Comparison of ENCODE assay signal across 16 mouse cellular contexts in the genomic region with DNA sequence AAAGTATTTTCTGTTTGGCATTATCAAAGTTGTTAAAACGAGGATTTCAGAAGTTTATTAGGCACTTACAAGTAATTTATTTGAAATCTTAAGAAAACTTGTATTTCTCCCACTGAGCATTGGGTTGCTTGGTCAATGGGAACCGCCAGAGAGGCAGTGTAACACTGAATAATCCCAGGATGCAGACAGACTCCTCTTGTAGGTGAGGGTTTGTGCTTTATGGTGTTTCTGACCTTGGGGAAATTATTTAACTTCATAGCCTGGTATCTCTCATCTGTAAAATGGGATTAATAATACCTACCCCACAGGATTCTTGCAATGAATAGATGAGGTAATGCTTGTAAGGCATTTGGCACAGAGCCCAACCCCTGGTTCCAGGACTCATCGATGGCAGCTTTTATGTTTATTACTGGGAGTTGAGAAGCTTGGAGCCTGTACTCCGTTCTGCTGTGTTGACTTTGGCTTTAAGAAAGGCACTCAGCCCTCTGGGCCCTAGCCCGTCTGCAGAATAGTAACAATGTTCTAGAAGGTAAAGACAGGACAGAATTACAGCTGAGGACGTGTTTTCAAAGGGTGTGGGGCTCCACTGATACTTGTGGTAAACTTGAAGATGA. TPM values are rescaled to one million over a fixed set of nuclear protein-coding genes. Genes with fewer than 3 reads are reported as not detected.
DNase-seq lines count a peak whose midpoint lies in the region; ATAC-seq and TF ChIP-seq lines count a peak whose summit lies in the region.
"Had no signal": no experiment of that assay in that cellular context is flagged by ENCODE, and none has a peak within 500 bp of the region (broad histone marks: within the 10 kb centered on the region; RNA-seq: fewer than 3 reads in every experiment).

No protein-coding gene starts in this region.

- H3K27me3 ChIP-seq in embryonic facial prominence, embryonic 12.5 days, result no peaks in the 10 kb centered on the region
- 0 out of 2 replicates have a peak, but pooled peaks cover 6% of the 10 kb centered on the region for H3K27me3 ChIP-seq in embryonic facial prominence, embryonic 10.5 days (replicated peaks; ENCODE audit: low read depth, poor library complexity, severe bottlenecking)
- H3K27me3 ChIP-seq in intestine, embryonic 14.5 days (replicated peaks; ENCODE audit: control insufficient read depth, insufficient read depth, low read length), result no peaks in the 10 kb centered on the region
- no peaks in the 10 kb centered on the region for H3K27me3 ChIP-seq in intestine, postnatal 0 days (replicated peaks; ENCODE audit: control insufficient read depth, insufficient read depth, low read length)
- H3K27me3 ChIP-seq in midbrain, embryonic 14.5 days (ENCODE audit: control insufficient read depth, insufficient read depth, low read length), result no peaks in the 10 kb centered on the region
- H3K27me3 ChIP-seq in midbrain, postnatal 0 days (ENCODE audit: insufficient read depth, low read length), result no peaks in the 10 kb centered on the region
- H3K27me3 ChIP-seq in neural tube, embryonic 15.5 days (replicated peaks), result no peaks in the 10 kb centered on the region
- H3K27me3 ChIP-seq: liver, embryonic 15.5 days; midbrain, embryonic 12.5 days had no signal

- ATAC-seq in embryonic facial prominence, embryonic 12.5 days (ENCODE audit: insufficient number of reproducible peaks, insufficient read depth, low FRiP score, low TSS enrichment), result peak; percentile 35; the same call in 1 of the 2 replicates
- ATAC-seq in intestine, embryonic 14.5 days (replicated peaks; ENCODE audit: low FRiP score, low TSS enrichment, low read depth), result peak; percentile 61; the same call in 1 of the 2 replicates
- ATAC-seq in intestine, postnatal 0 days, result no peak
- no peak for ATAC-seq in midbrain, embryonic 14.5 days (ENCODE audit: low FRiP score, low TSS enrichment)
- no peak for ATAC-seq in midbrain, postnatal 0 days (ENCODE audit: low FRiP score)
- ATAC-seq in neural tube, embryonic 15.5 days (ENCODE audit: low FRiP score), result no peak

- no peak for TF ChIP-seq CTCF in intestine, postnatal 0 days (IDR thresholded peaks at IDR 0.05; ENCODE audit: low read depth)
- TF ChIP-seq CTCF in midbrain, postnatal 0 days (IDR thresholded peaks at IDR 0.05), result no peak

- H3K4me3 ChIP-seq in embryonic facial prominence, embryonic 12.5 days, result no peak overlapping the region
- H3K4me3 ChIP-seq in embryonic facial prominence, embryonic 10.5 days, result no peak overlapping the region
- no peak overlapping the region for H3K4me3 ChIP-seq in intestine, embryonic 14.5 days (ENCODE audit: low read depth, low read length)
- H3K4me3 ChIP-seq in intestine, postnatal 0 days (ENCODE audit: low read depth, low read length), result no peak overlapping the region
- H3K4me3 ChIP-seq in midbrain, embryonic 14.5 days (replicated peaks; ENCODE audit: low read depth, low read length), result no peak overlapping the region
- H3K4me3 ChIP-seq in midbrain, postnatal 0 days (ENCODE audit: low read depth, low read length), result no peak overlapping the region
- H3K4me3 ChIP-seq in neural tube, embryonic 15.5 days (replicated peaks), result no peak overlapping the region
- H3K4me3 ChIP-seq: erythroblast, embryonic 14.5 days; liver, embryonic 15.5 days; midbrain, embryonic 12.5 days had no signal

- H3K9ac ChIP-seq in embryonic facial prominence, embryonic 12.5 days, result no peak overlapping the region
- no peak overlapping the region for H3K9ac ChIP-seq in intestine, embryonic 14.5 days (ENCODE audit: low read length)
- H3K9ac ChIP-seq in intestine, postnatal 0 days (ENCODE audit: low read depth, low read length), result no peak overlapping the region
- H3K9ac ChIP-seq in midbrain, embryonic 14.5 days (replicated peaks; ENCODE audit: low read length), result no peak overlapping the region
- no peak overlapping the region for H3K9ac ChIP-seq in midbrain, postnatal 0 days (replicated peaks; ENCODE audit: low read length, poor library complexity, severe bottlenecking)
- no peak overlapping the region for H3K9ac ChIP-seq in neural tube, embryonic 15.5 days (replicated peaks)
- H3K9ac ChIP-seq: liver, embryonic 15.5 days; midbrain, embryonic 12.5 days had no signal

- 54% methylated on average over 6 of the region's 6 CpGs for WGBS in embryonic facial prominence, embryonic 12.5 days
- WGBS in embryonic facial prominence, embryonic 10.5 days, result 78% methylated on average over 6 of the region's 6 CpGs
- 31% methylated on average over 6 of the region's 6 CpGs for WGBS in intestine, embryonic 14.5 days
- 37% methylated on average over 6 of the region's 6 CpGs for WGBS in intestine, postnatal 0 days
- WGBS in midbrain, embryonic 14.5 days, result 54% methylated on average over 6 of the region's 6 CpGs
- 48% methylated on average over 6 of the region's 6 CpGs for WGBS in midbrain, postnatal 0 days
- WGBS in neural tube, embryonic 15.5 days, result 35% methylated on average over 6 of the region's 6 CpGs

- H3K27ac ChIP-seq in embryonic facial prominence, embryonic 12.5 days, result peak overlapping the region; percentile 55; the same call in 1 of the 2 replicates
- H3K27ac ChIP-seq in embryonic facial prominence, embryonic 10.5 days (replicated peaks), result no peak overlapping the region
- 0 out of 2 replicates have a peak overlapping the region, but pooled peaks have one; percentile 9 for H3K27ac ChIP-seq in intestine, embryonic 14.5 days (ENCODE audit: low read depth)
- no peak overlapping the region for H3K27ac ChIP-seq in intestine, postnatal 0 days (ENCODE audit: low read depth, low read length)
- no peak overlapping the region for H3K27ac ChIP-seq in midbrain, embryonic 14.5 days (replicated peaks; ENCODE audit: low read depth, low read length)
- no peak overlapping the region for H3K27ac ChIP-seq in midbrain, postnatal 0 days (ENCODE audit: low read depth, low read length)
- 0 out of 2 replicates have a peak overlapping the region, but pooled peaks have one; percentile 33 for H3K27ac ChIP-seq in neural tube, embryonic 15.5 days (replicated peaks)
- H3K27ac ChIP-seq: liver, embryonic 15.5 days; midbrain, embryonic 12.5 days had no signal

- peaks cover 40% of the 10 kb centered on the region for H3K4me1 ChIP-seq in embryonic facial prominence, embryonic 12.5 days
- H3K4me1 ChIP-seq in embryonic facial prominence, embryonic 10.5 days, result peaks cover 48% of the 10 kb centered on the region
- peaks cover 9% of the 10 kb centered on the region; the same call in 1 of the 2 replicates for H3K4me1 ChIP-seq in intestine, embryonic 14.5 days (replicated peaks; ENCODE audit: control insufficient read depth, insufficient read depth, low read length)
- H3K4me1 ChIP-seq in intestine, postnatal 0 days (replicated peaks; ENCODE audit: control insufficient read depth, insufficient read depth, low read length), result no peaks in the 10 kb centered on the region
- peaks cover 27% of the 10 kb centered on the region for H3K4me1 ChIP-seq in midbrain, embryonic 14.5 days (ENCODE audit: control insufficient read depth, insufficient read depth, low read length)
- H3K4me1 ChIP-seq in midbrain, postnatal 0 days (ENCODE audit: insufficient read depth, low read length), result no peaks in the 10 kb centered on the region
- peaks cover 33% of the 10 kb centered on the region for H3K4me1 ChIP-seq in neural tube, embryonic 15.5 days

- no peaks in the 10 kb centered on the region for H3K9me3 ChIP-seq in embryonic facial prominence, embryonic 12.5 days
- H3K9me3 ChIP-seq in embryonic facial prominence, embryonic 10.5 days, result no peaks in the 10 kb centered on the region
- H3K9me3 ChIP-seq in intestine, embryonic 14.5 days (ENCODE audit: control insufficient read depth, low read length), result no peaks in the 10 kb centered on the region
- H3K9me3 ChIP-seq in intestine, postnatal 0 days (ENCODE audit: control insufficient read depth), result no peaks in the 10 kb centered on the region
- H3K9me3 ChIP-seq in midbrain, embryonic 14.5 days (ENCODE audit: control insufficient read depth, low read length), result no peaks in the 10 kb centered on the region
- H3K9me3 ChIP-seq in midbrain, postnatal 0 days (ENCODE audit: low read length), result no peaks in the 10 kb centered on the region
- H3K9me3 ChIP-seq in neural tube, embryonic 15.5 days (replicated peaks), result no peaks in the 10 kb centered on the region
- H3K9me3 ChIP-seq: liver, embryonic 15.5 days; midbrain, embryonic 12.5 days had no signal

- DNase-seq in embryonic facial prominence, embryonic 10.5 days (ENCODE audit: low spot score), result no peak
- peak; percentile 59 for DNase-seq in intestine, embryonic 14.5 days (ENCODE audit: low spot score)
- DNase-seq in midbrain, embryonic 14.5 days, result peak; percentile 55
- DNase-seq in midbrain, postnatal 0 days (ENCODE audit: low spot score), result no peak
- DNase-seq in T-cell, adult 2 months (ENCODE audit: low spot score), result no peak
- DNase-seq: adrenal gland, postnatal 14 days; gastrocnemius, postnatal 25 days; kidney, adult 9 months; right cerebral cortex, postnatal 14 days; thymus, adult 18-20 months had no signal

- H3K36me3 ChIP-seq in embryonic facial prominence, embryonic 12.5 days, result no peaks in the 10 kb centered on the region
- peaks cover 35% of the 10 kb centered on the region for H3K36me3 ChIP-seq in embryonic facial prominence, embryonic 10.5 days (replicated peaks)
- 0 out of 2 replicates have a peak, but pooled peaks cover 4% of the 10 kb centered on the region for H3K36me3 ChIP-seq in intestine, embryonic 14.5 days (ENCODE audit: control insufficient read depth, insufficient read depth, low read length)
- H3K36me3 ChIP-seq in intestine, postnatal 0 days (ENCODE audit: control insufficient read depth, insufficient read depth), result no peaks in the 10 kb centered on the region
- peaks cover 8% of the 10 kb centered on the region; the same call in 1 of the 2 replicates for H3K36me3 ChIP-seq in midbrain, embryonic 14.5 days (ENCODE audit: control insufficient read depth, insufficient read depth, low read length)
- H3K36me3 ChIP-seq in midbrain, postnatal 0 days (ENCODE audit: insufficient read depth, low read length), result no peaks in the 10 kb centered on the region
- peaks cover 5% of the 10 kb centered on the region; the same call in 1 of the 2 replicates for H3K36me3 ChIP-seq in neural tube, embryonic 15.5 days
- H3K36me3 ChIP-seq: liver, embryonic 15.5 days had no signal

- no peak overlapping the region for H3K4me2 ChIP-seq in embryonic facial prominence, embryonic 12.5 days (replicated peaks)
- no peak overlapping the region for H3K4me2 ChIP-seq in intestine, embryonic 14.5 days (ENCODE audit: low read length)
- H3K4me2 ChIP-seq in intestine, postnatal 0 days (replicated peaks; ENCODE audit: low read depth), result no peak overlapping the region
- no peak overlapping the region for H3K4me2 ChIP-seq in midbrain, embryonic 14.5 days (ENCODE audit: low read length)
- H3K4me2 ChIP-seq in midbrain, postnatal 0 days (ENCODE audit: low read depth, low read length, poor library complexity, severe bottlenecking), result no peak overlapping the region
- no peak overlapping the region for H3K4me2 ChIP-seq in neural tube, embryonic 15.5 days
- H3K4me2 ChIP-seq: liver, embryonic 15.5 days; midbrain, embryonic 12.5 days had no signal

RNA-seq across cellular contexts. Expression of a gene that starts 37.0 kb away (rescaled TPM):
- polyA plus RNA-seq in embryonic facial prominence, embryonic 12.5 days (2016; fragmentation: Nextera tagmentation; extraction: Ambion mirVana), result 136 and 142 TPM in 2 replicates
- polyA plus RNA-seq in embryonic facial prominence, embryonic 10.5 days (2016; fragmentation: Nextera tagmentation; extraction: Ambion mirVana), result 91.9 and 92.9 TPM in 2 replicates
- 45.6 and 54.7 TPM in 2 replicates for polyA plus RNA-seq in intestine, embryonic 14.5 days (2014; fragmentation: Nextera tagmentation; extraction: Ambion mirVana)
- 8.0 and 8.2 TPM in 2 replicates for polyA plus RNA-seq in intestine, postnatal 0 days (2015; fragmentation: Nextera tagmentation; extraction: Ambion mirVana)
- polyA plus RNA-seq in midbrain, embryonic 14.5 days (2014; fragmentation: Nextera tagmentation; extraction: Ambion mirVana), result 124 and 163 TPM in 2 replicates
- total RNA-seq in midbrain, postnatal 0 days (2014; rRNA removed), result 42.6 and 43.2 TPM in 2 replicates
- 79.4 and 84.6 TPM in 2 replicates for polyA plus RNA-seq in midbrain, postnatal 0 days (2015; fragmentation: Nextera tagmentation; extraction: Ambion mirVana)
- polyA plus RNA-seq in neural tube, embryonic 15.5 days (2015; fragmentation: Nextera tagmentation; extraction: Ambion mirVana), result 164 and 222 TPM in 2 replicates
- polyA plus RNA-seq: erythroblast, embryonic 14.5 days had no signal

Comparison
In these comparisons a context has a peak if more than half of its experiments do, and no peak if none do; other contexts are left out.
1. ATAC-seq: peak in embryonic facial prominence, embryonic 12.5 days (single experiment) and intestine, embryonic 14.5 days (single experiment); none in intestine, postnatal 0 days (single experiment), midbrain, embryonic 14.5 days (single experiment), midbrain, postnatal 0 days (single experiment) and neural tube, embryonic 15.5 days (single experiment).
2. H3K27ac ChIP-seq: peak in embryonic facial prominence, embryonic 12.5 days (single experiment), intestine, embryonic 14.5 days (single experiment) and neural tube, embryonic 15.5 days (single experiment); none in embryonic facial prominence, embryonic 10.5 days (single experiment), intestine, postnatal 0 days (single experiment), midbrain, embryonic 14.5 days (single experiment) and midbrain, postnatal 0 days (single experiment).
3. DNase-seq: peak in intestine, embryonic 14.5 days (single experiment) and midbrain, embryonic 14.5 days (single experiment); none in embryonic facial prominence, embryonic 10.5 days (single experiment), midbrain, postnatal 0 days (single experiment) and T-cell, adult 2 months (single experiment).